Mouse (Mus musculus) small intestine, adult 2 months (tissue): ENCODE measurements around the gene Srgap2. TPM values are rescaled to one million over a fixed set of nuclear protein-coding genes. Genes with fewer than 3 reads are reported as not detected.

Experiments
- H3K27ac ChIP-seq: fragments of 200-500 bp; 2 replicates; pipeline ENCODE4 v1.5.1; 2012; ENCODE audit warnings: low read depth, low read length, control low read depth, inconsistent platforms; ENCODE audit not compliant: insufficient read depth
- H3K27me3 ChIP-seq: fragments of 200-500 bp; 2 replicates; pipeline ENCODE4 v1.6.1; 2012; ENCODE audit warnings: mild to moderate bottlenecking, moderate library complexity, low read length, inconsistent platforms; ENCODE audit not compliant: control insufficient read depth, insufficient read depth
- H3K36me3 ChIP-seq: fragments of 200-500 bp; 2 replicates; pipeline ENCODE4 v1.6.1; 2012; ENCODE audit warnings: mild to moderate bottlenecking, low read length, control low read depth, inconsistent platforms; ENCODE audit not compliant: control insufficient read depth, insufficient read depth
- H3K4me1 ChIP-seq: fragments of 200-500 bp; 2 replicates; pipeline ENCODE4 v1.6.1; 2012; ENCODE audit warnings: low read length, inconsistent platforms, mixed read lengths; ENCODE audit not compliant: control insufficient read depth, insufficient read depth, insufficient read length
- H3K4me3 ChIP-seq: fragments of 200-500 bp; 2 replicates; pipeline ENCODE4 v1.5.1; 2012; ENCODE audit warnings: low read depth, mild to moderate bottlenecking, control low read depth, inconsistent platforms, low read length, moderate library complexity
- CTCF ChIP-seq: fragments of 200-500 bp; IDR thresholded peaks from 2 replicates; pipeline ENCODE4 v1.5.1; 2012; ENCODE audit warnings: low read depth, mild to moderate bottlenecking, control low read depth, inconsistent platforms, low read length, moderate library complexity, mixed read lengths; ENCODE audit not compliant: insufficient replicate concordance, insufficient read length; ENCODE audit errors: extremely low read depth
- POLR2A ChIP-seq: fragments of 200-500 bp; IDR thresholded peaks from 2 replicates; pipeline ENCODE4 v1.6.1; 2012; ENCODE audit warnings: low read depth, mild to moderate bottlenecking, control low read depth, inconsistent platforms, low read length, moderate library complexity
- WGBS: fragments of 180-500 bp; shearing (Covaris S2); methylation state at CpG from one replicate; pipeline ENCODE4 v1.1.7; 2018; 5-methylcytosine and 5-hydroxymethylcytosine counted together
- polyA plus RNA-seq: library from polyadenylated mRNA; depleted of rRNA; stranded (reverse); fragments of >200 nt; gene quantifications from 2 replicates; pipeline ENCODE4 v1.2.3, GENCODE M21; 2012

The Srgap2 gene
- polyA plus RNA-seq, 1 experiment = 5.6 TPM

GRCm38 (mm10) chr1:131423061-131423460 is 104.1 kb downstream of the Srgap2 start:
- no peak overlapping the region for H3K4me3 ChIP-seq
- no peaks in the 10 kb centered on the region for H3K27me3 ChIP-seq
- 78% methylated on average over 3 of the region's 3 CpGs for WGBS
- no peaks in the 10 kb centered on the region for H3K36me3 ChIP-seq
- TF ChIP-seq CTCF (no peak), POLR2A (no peak)
- no peak overlapping the region for H3K27ac ChIP-seq
- H3K4me1 ChIP-seq = no peaks in the 10 kb centered on the region

- Histone ChIP-seq H3K27me3 (no peaks in the 10 kb centered on the region), H3K27ac (no peak overlapping the region), H3K36me3 (no peaks in the 10 kb centered on the region), H3K4me1 (no peaks in the 10 kb centered on the region), H3K4me3 (no peak overlapping the region)
- TF ChIP-seq CTCF = no peak
- TF ChIP-seq POLR2A = no peak
Observed at GRCm38 (mm10) chr1:131421113-131421512, 106.0 kb downstream of the Srgap2 start.

DNA sequence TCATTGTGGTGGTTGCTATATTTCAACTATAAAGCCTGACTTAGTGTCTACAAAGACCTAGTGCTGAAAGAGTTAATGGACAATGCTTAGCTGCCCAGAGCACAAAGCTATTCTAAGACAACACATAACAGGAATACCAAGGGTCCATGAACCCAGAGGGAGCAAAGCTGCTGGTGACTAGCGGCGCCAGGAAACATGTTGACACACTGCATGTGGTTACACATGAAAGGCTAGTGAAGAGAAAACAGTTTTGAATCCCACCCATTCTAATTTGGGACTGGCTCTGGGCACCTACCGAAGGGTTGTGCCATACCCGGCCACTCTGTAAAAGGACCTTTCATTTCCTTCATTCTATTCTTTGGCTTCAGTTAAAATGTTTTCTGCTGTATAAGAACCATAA is 106.5 kb downstream of the Srgap2 start:
- Histone ChIP-seq H3K4me3 (no peak overlapping the region), H3K27me3 (no peaks in the 10 kb centered on the region), H3K27ac (no peak overlapping the region), H3K4me1 (no peaks in the 10 kb centered on the region), H3K36me3 (no peaks in the 10 kb centered on the region)
- TF ChIP-seq CTCF (no peak), POLR2A (no peak)
- 93% methylated on average over 4 of the region's 4 CpGs for WGBS

GRCm38 (mm10) chr1:131419307-131419706 is 107.8 kb downstream of the Srgap2 start:
- Histone ChIP-seq H3K27me3 (no peaks in the 10 kb centered on the region), H3K36me3 (no peaks in the 10 kb centered on the region), H3K4me3 (no peak overlapping the region), H3K27ac (no peak overlapping the region), H3K4me1 (no peaks in the 10 kb centered on the region)
- TF ChIP-seq CTCF (no peak), POLR2A (no peak)
- WGBS = 29% methylated on average over 3 of the region's 3 CpGs

GRCm38 (mm10) chr1:131417821-131418660 is 109.1 kb downstream of the Srgap2 start:
- H3K4me3 ChIP-seq = no peak overlapping the region
- 89% methylated on average over 5 of the region's 5 CpGs for WGBS
- H3K4me1 ChIP-seq = no peaks in the 10 kb centered on the region
- no peaks in the 10 kb centered on the region for H3K27me3 ChIP-seq
- no peaks in the 10 kb centered on the region for H3K36me3 ChIP-seq
- no peak for TF ChIP-seq CTCF
- TF ChIP-seq POLR2A = no peak
- H3K27ac ChIP-seq = no peak overlapping the region

DNA sequence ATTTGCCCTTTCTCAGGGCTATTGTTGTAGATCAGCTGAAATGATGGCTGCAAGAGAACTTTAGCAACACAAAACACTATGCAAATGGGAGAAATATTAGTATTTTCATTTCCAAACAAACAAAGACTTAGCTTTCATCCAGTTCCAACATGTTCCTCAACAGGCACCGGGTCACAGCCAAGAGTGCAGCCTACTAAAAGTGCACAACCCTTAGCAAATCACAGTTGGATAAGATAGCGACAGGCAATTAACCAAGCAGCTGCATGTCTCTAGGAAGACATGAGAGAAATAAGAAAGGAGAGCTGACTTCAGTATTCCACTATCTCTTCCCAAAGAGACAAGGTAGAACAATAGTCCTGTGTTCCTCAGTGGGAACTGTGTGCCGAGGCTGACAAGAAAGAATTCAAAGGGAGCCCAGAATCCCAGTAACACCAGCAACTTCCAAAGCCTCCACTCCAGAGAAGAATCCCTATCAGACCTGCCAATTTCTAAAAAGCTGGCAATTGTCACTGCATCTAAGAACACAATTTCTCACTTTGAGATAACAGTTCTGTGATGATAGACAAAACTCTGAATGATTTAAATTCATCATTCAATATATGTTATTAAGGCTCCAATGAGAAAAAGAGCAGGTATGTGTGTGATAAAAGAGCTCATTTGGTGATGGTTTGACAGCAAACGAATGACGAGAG is 109.9 kb downstream of the Srgap2 start:
- Histone ChIP-seq H3K4me1 (no peaks in the 10 kb centered on the region), H3K27me3 (no peaks in the 10 kb centered on the region), H3K36me3 (no peaks in the 10 kb centered on the region), H3K27ac (no peak overlapping the region), H3K4me3 (no peak overlapping the region)
- no peak for TF ChIP-seq POLR2A
- TF ChIP-seq CTCF = no peak
- 51% methylated on average over 5 of the region's 5 CpGs for WGBS

DNA sequence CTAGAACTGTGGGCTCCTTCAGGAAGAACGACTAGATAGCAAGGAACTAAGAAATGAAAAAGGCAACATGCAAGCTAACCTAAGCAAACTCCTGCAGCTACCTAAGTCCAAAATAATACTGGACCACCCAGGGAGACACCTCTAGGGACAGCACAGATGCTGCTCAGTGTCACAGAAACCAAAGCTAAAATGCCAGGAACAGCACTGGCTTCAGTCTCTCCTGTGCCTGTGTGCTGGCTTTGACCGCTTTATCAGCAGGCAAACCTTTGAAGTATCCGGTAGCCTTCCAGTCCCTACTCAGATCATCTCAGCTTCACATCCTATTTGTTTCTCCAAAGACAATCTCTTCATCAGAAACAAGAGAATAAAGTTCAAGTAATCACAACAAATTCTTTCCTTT is 123.6 kb downstream of the Srgap2 start:
- Histone ChIP-seq H3K36me3 (no peaks in the 10 kb centered on the region), H3K27ac (no peak overlapping the region), H3K27me3 (no peaks in the 10 kb centered on the region), H3K4me1 (no peaks in the 10 kb centered on the region), H3K4me3 (no peak overlapping the region)
- WGBS = 87% methylated on average over 3 of the region's 3 CpGs
- no peak for TF ChIP-seq POLR2A
- no peak for TF ChIP-seq CTCF
